Mouse (Mus musculus) lung, postnatal 0 days (tissue): Measurements from ENCODE around the gene Fxr1. TPM values are rescaled to one million over a fixed set of nuclear protein-coding genes. Genes with fewer than 3 reads are reported as not detected.
"Not testable (repeated sequence)": the region's sequence is repeated elsewhere in the genome, so short reads cannot be mapped to it uniquely, and the experiment has no call there.

Experiments used
- ATAC-seq: fragments of 200-750 bp; cut with Nextera tagmentation; 2 replicates; pipeline ENCODE4 v1.8.0; 2017; ENCODE audit warnings: moderate library complexity
- DNase-seq: peaks from one replicate; pipeline ENCODE4 v3.0.0-alpha.2; 2016; ENCODE audit warnings: low spot score
- H3K27ac ChIP-seq: fragments of 300-500 bp; sonication (generic); 2 replicates; pipeline ENCODE4 v1.5.1; 2014; ENCODE audit warnings: antibody characterized with exemption, mild to moderate bottlenecking, low read length, mixed read lengths
- H3K27me3 ChIP-seq: fragments of 300-500 bp; sonication (generic); replicated peaks from 2 replicates; pipeline ENCODE4 v1.6.1; 2014; ENCODE audit warnings: low read length, mixed read lengths; ENCODE audit not compliant: insufficient read depth
- H3K36me3 ChIP-seq: fragments of 300-500 bp; sonication (generic); 2 replicates; pipeline ENCODE4 v1.6.1; 2014; ENCODE audit warnings: low read length, mixed read lengths; ENCODE audit not compliant: insufficient read depth
- H3K4me1 ChIP-seq: fragments of 300-500 bp; sonication (generic); 2 replicates; pipeline ENCODE4 v1.6.1; 2014; ENCODE audit warnings: antibody characterized with exemption, low read depth, low read length, mixed read lengths; ENCODE audit not compliant: insufficient read depth
- H3K4me2 ChIP-seq: fragments of 300-500 bp; sonication (generic); replicated peaks from 2 replicates; pipeline ENCODE4 v1.6.1; 2014; ENCODE audit warnings: low read depth, mild to moderate bottlenecking, low read length, moderate library complexity, mixed read lengths
- H3K4me3 ChIP-seq: fragments of 300-500 bp; sonication (generic); 2 replicates; pipeline ENCODE4 v1.5.1; 2014; ENCODE audit warnings: low read depth, low read length
- H3K9ac ChIP-seq: fragments of 300-500 bp; sonication (generic); replicated peaks from 2 replicates; pipeline ENCODE4 v1.6.1; 2014; ENCODE audit warnings: low read depth, mild to moderate bottlenecking
- H3K9me3 ChIP-seq: fragments of 300-500 bp; sonication (generic); 2 replicates; pipeline ENCODE4 v1.6.1; 2016; ENCODE audit warnings: low read length, mixed read lengths
- CTCF ChIP-seq: IDR thresholded peaks from 2 replicates; pipeline ENCODE4 v1.5.1; 2016; ENCODE audit warnings: antibody characterized with exemption, mild to moderate bottlenecking
- EP300 ChIP-seq: IDR thresholded peaks from 2 replicates; pipeline ENCODE4 v1.6.1; 2016; ENCODE audit warnings: antibody characterized with exemption, mild to moderate bottlenecking, control low read depth
- whole genome bisulfite sequencing: fragments of 180-500 bp; shearing (Covaris S2); extraction: QIAGEN DNeasy Blood & Tissue Kit; methylation state at CpG from one replicate; pipeline ENCODE4 v1.1.7; 2014; 5-methylcytosine and 5-hydroxymethylcytosine counted together
- polyA plus RNA-seq: library from polyadenylated mRNA; unstranded; fragments of >200 nt; fragmentation: Nextera tagmentation; extraction: Ambion mirVana; gene quantifications from 2 replicates; pipeline ENCODE4 v1.2.1, GENCODE M21; 2015

Fxr1 gene
- polyA plus RNA-seq, 1 experiment from 2014 or later, result 27.9 TPM

GRCm38 (mm10) chr3:33993421-33994126 is 26.2 kb upstream of the Fxr1 start:
- Histone ChIP-seq H3K36me3 (no peaks in the 10 kb centered on the region), H3K4me2 (no peak overlapping the region), H3K27ac (no peak overlapping the region), H3K4me1 (no peaks in the 10 kb centered on the region), H3K9ac (no peak overlapping the region), H3K27me3 (no peaks in the 10 kb centered on the region), H3K4me3 (no peak overlapping the region), H3K9me3 (no peaks in the 10 kb centered on the region)
- no peak for ATAC-seq
- TF ChIP-seq CTCF, result no peak
- TF ChIP-seq EP300, result no peak
- DNase-seq, result no peak
- 84% methylated on average over 14 of the region's 14 CpGs for WGBS

DNA sequence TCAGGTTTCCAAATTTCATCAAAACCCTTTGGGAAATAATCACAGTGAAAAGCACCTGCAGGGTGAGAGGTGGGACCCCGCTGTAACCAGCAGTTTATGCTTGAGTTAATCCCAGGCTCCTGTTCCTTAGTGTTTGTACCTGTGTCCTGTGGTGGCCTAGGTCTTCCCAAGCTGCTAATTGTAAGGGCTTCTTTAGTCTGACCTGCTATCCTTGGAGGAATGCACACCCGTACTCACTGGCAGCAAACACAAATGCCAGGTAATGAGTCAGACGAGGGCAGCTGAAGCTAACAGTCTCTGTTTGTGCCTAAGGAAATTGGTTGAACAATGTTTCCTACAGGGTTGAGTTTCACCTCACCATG is 25.6 kb upstream of the Fxr1 start:
- H3K4me1 ChIP-seq, result no peaks in the 10 kb centered on the region
- 62% methylated on average over 3 of the region's 3 CpGs for WGBS
- ATAC-seq, result no peak
- H3K9me3 ChIP-seq, result no peaks in the 10 kb centered on the region
- no peak for DNase-seq
- H3K4me3 ChIP-seq, result no peak overlapping the region
- no peaks in the 10 kb centered on the region for H3K27me3 ChIP-seq
- H3K9ac ChIP-seq, result no peak overlapping the region
- TF ChIP-seq EP300 (no peak), CTCF (no peak)
- H3K36me3 ChIP-seq, result no peaks in the 10 kb centered on the region
- H3K27ac ChIP-seq, result no peak overlapping the region
- no peak overlapping the region for H3K4me2 ChIP-seq

GRCm38 (mm10) chr3:34001691-34002090 is 18.1 kb upstream of the Fxr1 start:
- not testable (repeated sequence) for H3K9me3 ChIP-seq, DNase-seq, H3K9ac ChIP-seq, H3K4me1 ChIP-seq, H3K36me3 ChIP-seq, ATAC-seq, H3K4me3 ChIP-seq, H3K27ac ChIP-seq, H3K27me3 ChIP-seq, H3K4me2 ChIP-seq

- H3K9ac ChIP-seq, result no peak overlapping the region
- DNase-seq (no peak), ATAC-seq (no peak)
- H3K36me3 ChIP-seq, result no peaks in the 10 kb centered on the region
- TF ChIP-seq EP300 (no peak), CTCF (no peak)
- no peak overlapping the region for H3K4me3 ChIP-seq
- WGBS, result 43% methylated on average over 3 of the region's 3 CpGs
- H3K4me1 ChIP-seq, result no peaks in the 10 kb centered on the region
- no peak overlapping the region for H3K27ac ChIP-seq
- no peaks in the 10 kb centered on the region for H3K9me3 ChIP-seq
- H3K27me3 ChIP-seq, result no peaks in the 10 kb centered on the region
- no peak overlapping the region for H3K4me2 ChIP-seq
Measured at GRCm38 (mm10) chr3:34003860-34004259, 15.9 kb upstream of the Fxr1 start.

- TF ChIP-seq EP300 (no peak), CTCF (no peak)
- H3K27me3 ChIP-seq, result no peaks in the 10 kb centered on the region
- no peaks in the 10 kb centered on the region for H3K4me1 ChIP-seq
- ATAC-seq (no peak), DNase-seq (no peak)
- H3K27ac ChIP-seq, result no peak overlapping the region
- H3K36me3 ChIP-seq, result no peaks in the 10 kb centered on the region
- H3K9ac ChIP-seq, result no peak overlapping the region
- 51% methylated on average over 2 of the region's 2 CpGs for WGBS
- H3K9me3 ChIP-seq, result no peaks in the 10 kb centered on the region
- H3K4me3 ChIP-seq, result no peak overlapping the region
- H3K4me2 ChIP-seq, result no peak overlapping the region
Measured at GRCm38 (mm10) chr3:34006301-34006700, 13.4 kb upstream of the Fxr1 start.

DNA sequence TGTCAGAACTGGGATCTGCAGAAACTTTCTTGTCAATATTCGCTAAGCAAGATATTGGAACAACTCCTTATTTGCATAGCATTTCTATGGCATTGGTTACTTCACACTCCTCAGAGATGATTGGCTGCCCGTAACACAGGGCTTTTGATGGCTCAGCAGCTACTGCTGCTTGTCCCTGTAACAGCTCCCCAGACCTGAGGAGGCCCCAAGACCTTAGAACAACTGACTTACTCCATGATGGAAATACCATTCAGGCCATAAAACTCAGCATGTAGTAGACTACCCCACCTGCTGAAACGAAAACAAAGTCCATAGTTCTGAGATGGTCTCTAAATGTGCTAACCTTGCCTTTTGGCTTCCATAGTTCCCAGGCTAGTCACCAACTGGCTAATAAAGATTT is 12.9 kb upstream of the Fxr1 start:
- H3K4me3 ChIP-seq, result no peak overlapping the region
- ATAC-seq, result no peak
- 54% methylated on average over 3 of the region's 3 CpGs for WGBS

DNA sequence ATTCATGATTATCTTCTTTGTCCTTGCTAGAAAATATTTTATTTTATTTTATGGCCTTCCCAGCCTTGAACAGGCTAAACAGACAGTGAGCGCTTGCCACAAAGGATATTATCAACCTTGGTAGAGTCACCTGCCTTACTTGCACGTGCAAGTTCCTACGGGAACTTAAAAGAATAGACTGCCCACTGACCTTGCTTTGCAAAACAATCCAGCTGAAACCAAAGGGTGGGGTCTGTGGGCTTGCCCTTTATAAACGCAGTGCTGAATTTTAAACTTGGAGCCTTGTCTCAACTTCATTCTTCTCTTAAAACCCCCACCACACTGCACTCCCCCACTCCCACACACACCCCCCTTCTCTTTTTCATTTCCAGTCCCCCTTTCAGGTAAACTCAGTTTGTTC is 12.1 kb upstream of the Fxr1 start:
- no peak for TF ChIP-seq EP300
- TF ChIP-seq CTCF, result no peak
- WGBS, result 59% methylated on average over 4 of the region's 4 CpGs
- Histone ChIP-seq H3K4me3 (no peak overlapping the region), H3K36me3 (no peaks in the 10 kb centered on the region), H3K4me2 (no peak overlapping the region), H3K27ac (no peak overlapping the region), H3K27me3 (no peaks in the 10 kb centered on the region), H3K9me3 (no peaks in the 10 kb centered on the region), H3K4me1 (no peaks in the 10 kb centered on the region), H3K9ac (no peak overlapping the region)
- ATAC-seq, result no peak
- DNase-seq, result no peak

More for the DNA sequence above, 12.9 kb upstream of the Fxr1 start:
- Histone ChIP-seq H3K27me3 (no peaks in the 10 kb centered on the region), H3K36me3 (no peaks in the 10 kb centered on the region), H3K27ac (no peak overlapping the region), H3K9me3 (no peaks in the 10 kb centered on the region), H3K9ac (no peak overlapping the region), H3K4me1 (no peaks in the 10 kb centered on the region), H3K4me2 (no peak overlapping the region)
- DNase-seq, result no peak
- TF ChIP-seq EP300, result no peak
- TF ChIP-seq CTCF, result no peak
